Mouse (Mus musculus): Measurements from ENCODE around the gene Tada2a. TPM values are rescaled to one million over a fixed set of nuclear protein-coding genes. Genes with fewer than 3 reads are reported as not detected.
A peak's percentile ranks its signal among the peaks of the same experiment; 100 is the strongest.

The Tada2a gene
- total and polyA plus RNA-seq, 2 experiments, result 3.1 to 4.3 TPM

- H3K27me3 ChIP-seq (ENCODE audit: control insufficient read depth, insufficient read depth, low read length), result no peaks in the 10 kb centered on the region
- no peak overlapping the region for H3K4me3 ChIP-seq (ENCODE audit: insufficient read depth, low read depth, low read length)
- WGBS, result 70% methylated on average over 12 of the region's 12 CpGs
- no peak for TF ChIP-seq CTCF (IDR thresholded peaks at IDR 0.05; ENCODE audit: low read depth, low read length)
- TF ChIP-seq POLR2A (IDR thresholded peaks at IDR 0.05; ENCODE audit: extremely low read depth, insufficient read depth, low read length), result no peak
- H3K4me1 ChIP-seq (ENCODE audit: control insufficient read depth, insufficient read depth, low read length), result no peaks in the 10 kb centered on the region
- H3K36me3 ChIP-seq (ENCODE audit: control insufficient read depth, insufficient read depth, low read length), result peaks cover 37% of the 10 kb centered on the region
- no peak overlapping the region for H3K9ac ChIP-seq (ENCODE audit: low read depth, low read length)
- no peak overlapping the region for H3K27ac ChIP-seq (replicated peaks; ENCODE audit: insufficient read depth, low read depth, low read length)
- DNase-seq (ENCODE audit: extremely low read depth, low read depth, low spot score), result no peak
- no peaks in the 10 kb centered on the region for H3K79me2 ChIP-seq (ENCODE audit: control insufficient read depth, insufficient read depth, low read length)
These were observed 8.1 kb downstream of the Tada2a start for GRCm38 (mm10) chr11:84121051-84121956.

GRCm38 (mm10) chr11:84117431-84117830, 12.0 kb downstream of the Tada2a start:
- WGBS, result 86% methylated on average over 4 of the region's 4 CpGs
- TF ChIP-seq POLR2A (IDR thresholded peaks at IDR 0.05; ENCODE audit: extremely low read depth, insufficient read depth, low read length) (no peak), CTCF (IDR thresholded peaks at IDR 0.05; ENCODE audit: low read depth, low read length) (no peak)
- no peak overlapping the region for H3K9ac ChIP-seq (ENCODE audit: low read depth, low read length)
- H3K36me3 ChIP-seq (ENCODE audit: control insufficient read depth, insufficient read depth, low read length), result peaks cover 23% of the 10 kb centered on the region
- no peak overlapping the region for H3K4me3 ChIP-seq (ENCODE audit: insufficient read depth, low read depth, low read length)
- no peaks in the 10 kb centered on the region for H3K4me1 ChIP-seq (ENCODE audit: control insufficient read depth, insufficient read depth, low read length)
- H3K27me3 ChIP-seq (ENCODE audit: control insufficient read depth, insufficient read depth, low read length), result no peaks in the 10 kb centered on the region
- peak; percentile 14 for DNase-seq (ENCODE audit: extremely low read depth, low read depth, low spot score)
- no peak overlapping the region for H3K27ac ChIP-seq (replicated peaks; ENCODE audit: insufficient read depth, low read depth, low read length)
- H3K79me2 ChIP-seq (ENCODE audit: control insufficient read depth, insufficient read depth, low read length), result no peaks in the 10 kb centered on the region

- no peaks in the 10 kb centered on the region for H3K27me3 ChIP-seq (ENCODE audit: control insufficient read depth, insufficient read depth, low read length)
- no peak overlapping the region for H3K4me3 ChIP-seq (ENCODE audit: insufficient read depth, low read depth, low read length)
- no peak overlapping the region for H3K27ac ChIP-seq (replicated peaks; ENCODE audit: insufficient read depth, low read depth, low read length)
- no peaks in the 10 kb centered on the region for H3K4me1 ChIP-seq (ENCODE audit: control insufficient read depth, insufficient read depth, low read length)
- TF ChIP-seq CTCF (IDR thresholded peaks at IDR 0.05; ENCODE audit: low read depth, low read length) (no peak), POLR2A (IDR thresholded peaks at IDR 0.05; ENCODE audit: extremely low read depth, insufficient read depth, low read length) (no peak)
- no peak overlapping the region for H3K9ac ChIP-seq (ENCODE audit: low read depth, low read length)
- no peaks in the 10 kb centered on the region for H3K79me2 ChIP-seq (ENCODE audit: control insufficient read depth, insufficient read depth, low read length)
- H3K36me3 ChIP-seq (ENCODE audit: control insufficient read depth, insufficient read depth, low read length), result peaks cover 20% of the 10 kb centered on the region
- no peak for DNase-seq (ENCODE audit: extremely low read depth, low read depth, low spot score)
- 68% methylated on average over 2 of the region's 2 CpGs for WGBS
These were observed 13.2 kb downstream of the Tada2a start for GRCm38 (mm10) chr11:84116221-84116620.

- no peaks in the 10 kb centered on the region for H3K79me2 ChIP-seq (ENCODE audit: control insufficient read depth, insufficient read depth, low read length)
- H3K27me3 ChIP-seq (ENCODE audit: control insufficient read depth, insufficient read depth, low read length), result no peaks in the 10 kb centered on the region
- no peak overlapping the region for H3K27ac ChIP-seq (replicated peaks; ENCODE audit: insufficient read depth, low read depth, low read length)
- DNase-seq (ENCODE audit: extremely low read depth, low read depth, low spot score), result peak; percentile 61
- peaks cover 17% of the 10 kb centered on the region for H3K36me3 ChIP-seq (ENCODE audit: control insufficient read depth, insufficient read depth, low read length)
- TF ChIP-seq CTCF (IDR thresholded peaks at IDR 0.05; ENCODE audit: low read depth, low read length) (no peak), POLR2A (IDR thresholded peaks at IDR 0.05; ENCODE audit: extremely low read depth, insufficient read depth, low read length) (no peak)
- 47% methylated on average over 9 of the region's 9 CpGs for WGBS
- H3K9ac ChIP-seq (ENCODE audit: low read depth, low read length), result no peak overlapping the region
- no peaks in the 10 kb centered on the region for H3K4me1 ChIP-seq (ENCODE audit: control insufficient read depth, insufficient read depth, low read length)
- no peak overlapping the region for H3K4me3 ChIP-seq (ENCODE audit: insufficient read depth, low read depth, low read length)
These were observed 13.8 kb downstream of the Tada2a start for GRCm38 (mm10) chr11:84115646-84116045.

GRCm38 (mm10) chr11:84113623-84114022, 15.8 kb downstream of the Tada2a start:
- no peak overlapping the region for H3K9ac ChIP-seq (ENCODE audit: low read depth, low read length)
- no peaks in the 10 kb centered on the region for H3K79me2 ChIP-seq (ENCODE audit: control insufficient read depth, insufficient read depth, low read length)
- 96% methylated on average over 5 of the region's 5 CpGs for WGBS

GRCm38 (mm10) chr11:84107137-84107536, 22.3 kb downstream of the Tada2a start:
- H3K79me2 ChIP-seq (ENCODE audit: control insufficient read depth, insufficient read depth, low read length), result no peaks in the 10 kb centered on the region
- H3K9ac ChIP-seq (ENCODE audit: low read depth, low read length), result no peak overlapping the region
- peaks cover 48% of the 10 kb centered on the region for H3K36me3 ChIP-seq (ENCODE audit: control insufficient read depth, insufficient read depth, low read length)
- no peaks in the 10 kb centered on the region for H3K4me1 ChIP-seq (ENCODE audit: control insufficient read depth, insufficient read depth, low read length)
- H3K4me3 ChIP-seq (ENCODE audit: insufficient read depth, low read depth, low read length), result no peak overlapping the region
- H3K27me3 ChIP-seq (ENCODE audit: control insufficient read depth, insufficient read depth, low read length), result no peaks in the 10 kb centered on the region
- TF ChIP-seq POLR2A (IDR thresholded peaks at IDR 0.05; ENCODE audit: extremely low read depth, insufficient read depth, low read length) (no peak), CTCF (IDR thresholded peaks at IDR 0.05; ENCODE audit: low read depth, low read length) (no peak)
- 71% methylated on average over 2 of the region's 2 CpGs for WGBS
- DNase-seq (ENCODE audit: extremely low read depth, low read depth, low spot score), result no peak
- H3K27ac ChIP-seq (replicated peaks; ENCODE audit: insufficient read depth, low read depth, low read length), result no peak overlapping the region

More at GRCm38 (mm10) chr11:84113623-84114022, 15.8 kb downstream of the Tada2a start:
- no peak for TF ChIP-seq CTCF (IDR thresholded peaks at IDR 0.05; ENCODE audit: low read depth, low read length)
- H3K27me3 ChIP-seq (ENCODE audit: control insufficient read depth, insufficient read depth, low read length), result no peaks in the 10 kb centered on the region
- no peak overlapping the region for H3K4me3 ChIP-seq (ENCODE audit: insufficient read depth, low read depth, low read length)
- peaks cover 12% of the 10 kb centered on the region for H3K36me3 ChIP-seq (ENCODE audit: control insufficient read depth, insufficient read depth, low read length)
- no peaks in the 10 kb centered on the region for H3K4me1 ChIP-seq (ENCODE audit: control insufficient read depth, insufficient read depth, low read length)
- H3K27ac ChIP-seq (replicated peaks; ENCODE audit: insufficient read depth, low read depth, low read length), result no peak overlapping the region
- no peak for DNase-seq (ENCODE audit: extremely low read depth, low read depth, low spot score)
